Mouse (Mus musculus): ENCODE data around the gene Sec14l3. TPM values are rescaled to one million over a fixed set of nuclear protein-coding genes. Genes with fewer than 3 reads are reported as not detected.
A peak's percentile ranks its signal among the peaks of the same experiment; 100 is the strongest.
"Not testable (repeated sequence)": the region's sequence is repeated elsewhere in the genome, so short reads cannot be mapped to it uniquely, and the experiment has no call there.

Gene Sec14l3
- total RNA-seq, 2 experiments from 2014 or later: 2.0 to 2.1 TPM

DNA sequence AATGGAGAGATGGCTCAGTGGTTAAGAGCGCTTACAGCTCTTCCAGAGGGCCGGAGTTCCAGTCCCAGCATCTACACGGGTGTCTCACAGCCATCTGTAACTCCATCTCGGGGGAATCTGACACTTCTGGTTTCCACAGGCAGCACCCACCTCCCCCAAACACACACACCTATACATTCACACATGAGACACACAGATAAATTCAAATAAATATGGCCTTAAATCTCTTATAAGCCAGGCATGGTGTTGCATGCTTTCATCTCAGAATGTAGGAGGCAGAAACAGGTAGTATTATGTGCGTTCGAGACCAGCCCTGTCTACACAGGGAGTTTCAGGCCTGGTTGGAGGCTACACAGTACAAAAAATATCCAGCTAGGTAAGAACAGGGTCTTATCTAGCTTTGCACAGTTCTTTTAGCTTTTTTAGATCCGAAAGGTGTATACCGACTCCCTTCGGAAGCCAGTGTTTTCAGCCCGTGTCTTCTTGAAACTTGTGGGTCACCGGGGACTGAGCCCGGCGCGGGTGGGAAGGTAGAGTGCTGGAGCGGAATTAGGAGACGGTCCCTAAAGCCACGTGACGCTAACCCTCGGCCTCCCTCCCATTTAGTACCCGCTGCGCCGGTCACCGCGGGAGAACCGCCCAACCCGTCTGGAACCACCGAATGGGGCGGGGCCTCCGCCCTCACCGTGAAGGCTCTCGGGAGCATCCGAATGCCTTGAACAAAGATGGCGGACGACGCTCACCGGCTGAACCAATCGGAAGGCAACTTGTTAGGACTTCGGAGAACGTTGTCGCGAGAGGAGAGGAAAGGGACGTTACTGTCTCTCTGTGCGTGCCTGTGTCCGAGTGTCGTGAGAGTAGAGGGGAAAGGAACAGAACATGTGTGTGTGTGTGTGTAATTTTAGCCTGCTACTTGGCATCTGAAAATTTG lies 31.7 kb downstream of the Sec14l3 start:
- DNase-seq (ENCODE audit: low spot score in 2 of 2): peak; percentile 98
- intact Hi-C loops (cut with DNase I): no loop called here

DNA sequence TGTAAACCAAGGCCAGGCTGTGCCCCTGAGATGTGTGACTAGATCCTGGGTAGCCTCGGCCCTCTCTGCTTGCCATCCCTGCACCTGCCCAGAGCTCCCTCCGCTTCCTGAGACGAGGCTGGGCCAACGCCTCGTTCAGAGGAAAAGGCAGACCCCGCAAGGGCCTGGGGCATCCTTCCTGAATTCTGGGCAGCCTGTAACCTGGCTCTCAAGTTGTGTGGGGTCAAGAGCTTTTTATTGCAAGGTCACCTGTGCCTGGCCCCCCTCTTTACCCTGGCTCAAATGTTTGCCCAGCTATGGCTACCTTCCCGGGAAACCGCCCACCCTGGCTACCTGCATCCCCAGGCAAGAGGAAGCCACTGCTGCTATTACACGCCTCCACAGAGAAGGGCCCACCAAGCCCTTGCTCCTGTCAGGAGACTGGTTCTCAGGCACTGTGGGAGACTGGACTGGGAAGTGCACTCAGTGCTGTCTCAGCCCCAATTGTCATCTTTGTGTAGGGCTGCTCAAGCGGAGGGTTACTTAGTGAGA lies 32.5 kb downstream of the Sec14l3 start:
- intact Hi-C loops (cut with DNase I): no loop called here
- no peak for DNase-seq (ENCODE audit: low spot score in 2 of 2)

DNA sequence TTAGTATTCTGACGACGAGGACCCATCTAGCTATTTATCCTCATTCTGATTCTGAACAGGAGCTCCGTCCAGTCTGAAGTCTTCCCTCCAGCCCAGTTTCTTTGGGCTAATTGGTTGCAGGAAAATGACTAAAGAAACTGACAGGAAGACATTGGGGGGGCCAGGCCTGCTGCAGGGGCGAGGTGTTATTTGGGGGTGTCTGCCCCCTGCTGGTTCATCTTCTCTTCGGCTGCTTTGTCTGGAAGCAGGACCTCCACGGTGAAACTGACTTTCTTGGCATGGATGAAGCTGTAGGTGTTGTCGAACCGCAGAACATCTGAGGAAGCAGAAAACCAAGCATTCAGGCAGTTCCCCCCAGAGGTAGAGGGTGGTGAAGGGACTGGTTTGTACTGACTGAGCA lies 33.5 kb downstream of the Sec14l3 start:
- intact Hi-C loops (cut with DNase I): no loop called here
- no peak for DNase-seq (ENCODE audit: low spot score in 2 of 2)

DNA sequence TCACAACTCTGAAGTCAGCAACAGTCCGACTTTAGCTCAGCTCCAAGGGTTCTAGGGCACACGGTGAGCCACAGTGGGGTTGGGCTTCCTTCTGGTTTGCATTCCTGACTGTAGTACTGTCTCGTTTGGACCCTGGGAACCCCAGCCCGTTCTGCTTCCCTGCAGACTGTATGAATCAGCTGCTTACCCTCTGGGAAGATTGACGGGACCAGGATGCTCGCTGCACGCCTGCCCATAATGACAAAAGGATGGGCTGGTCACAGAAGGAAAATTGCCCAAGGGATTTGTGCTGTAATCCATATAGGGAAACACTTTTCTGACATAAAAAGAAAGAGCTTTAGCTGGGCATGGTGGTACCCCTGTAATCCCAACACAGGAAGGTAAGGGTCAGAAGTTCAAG lies 34.2 kb downstream of the Sec14l3 start:
- DNase-seq (ENCODE audit: low spot score in 2 of 2): no peak
- intact Hi-C loops (cut with DNase I): no loop called here

DNA sequence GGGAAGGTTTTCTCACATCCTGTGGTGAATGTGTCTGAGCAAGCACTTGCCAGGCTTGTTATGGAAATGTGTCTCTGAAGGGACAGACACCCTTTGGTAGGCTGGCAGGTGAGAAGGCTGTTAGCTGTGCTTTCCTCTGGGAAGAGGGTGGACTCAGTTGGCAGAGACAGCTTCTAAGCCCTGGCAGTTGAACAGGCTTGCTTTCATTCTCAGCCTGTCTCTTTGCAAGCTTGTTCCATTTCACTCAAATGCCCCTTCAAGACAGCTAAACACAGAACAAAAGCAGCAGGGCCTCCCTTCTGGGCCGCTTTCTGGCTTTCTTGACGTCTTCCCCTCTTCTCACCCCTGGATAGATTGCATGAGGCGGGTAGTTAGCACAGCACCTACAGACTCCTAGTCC lies 34.8 kb downstream of the Sec14l3 start:
- DNase-seq (ENCODE audit: low spot score in 2 of 2): peak in 1 of 2 experiments; percentile 66

DNA sequence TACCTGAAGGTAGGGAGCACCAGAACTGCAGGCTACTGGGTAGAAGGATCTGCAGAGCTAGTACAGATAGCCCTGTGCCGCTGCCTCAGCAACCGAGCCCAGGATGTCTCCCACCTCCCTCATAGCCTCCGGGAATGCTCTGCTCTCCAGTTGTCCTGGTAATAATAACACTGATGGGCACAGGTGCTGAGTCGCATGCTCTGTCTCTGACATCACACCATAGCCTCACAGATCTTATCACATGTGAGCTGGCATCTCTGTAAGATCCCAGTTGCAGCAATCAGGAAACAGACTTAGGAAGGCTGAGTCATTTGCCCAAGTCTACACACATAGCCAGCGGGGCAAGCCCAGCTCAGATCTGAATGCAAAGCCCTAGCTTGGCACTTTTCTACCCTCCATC lies 37.2 kb downstream of the Sec14l3 start:
- intact Hi-C loops (cut with DNase I): no loop called here
- no peak for DNase-seq (ENCODE audit: low spot score in 2 of 2)

More for the DNA sequence above, 34.8 kb downstream of the Sec14l3 start:
- intact Hi-C loops (cut with DNase I): no loop called here

DNA sequence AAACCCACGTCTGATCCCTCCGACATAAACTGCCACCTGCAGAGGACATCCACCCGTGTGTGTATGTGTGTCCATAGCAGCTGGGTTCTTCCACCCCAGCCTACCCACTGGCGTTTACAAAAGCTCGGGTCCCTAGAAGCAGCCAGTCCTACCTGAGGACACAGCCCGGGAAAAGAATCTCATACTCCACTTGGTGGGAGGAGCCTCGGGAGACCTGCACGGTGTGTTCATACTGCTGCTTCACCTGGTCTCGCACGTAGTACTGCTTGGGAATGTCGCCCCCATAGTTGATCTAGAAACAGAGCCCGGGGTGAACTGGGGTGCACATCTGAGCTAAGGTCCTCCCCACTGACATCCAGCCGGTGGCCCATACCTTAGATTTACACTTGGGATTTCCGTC lies 38.9 kb downstream of the Sec14l3 start:
- intact Hi-C loops (cut with DNase I): no loop called here
- no peak for DNase-seq (ENCODE audit: low spot score in 2 of 2)

DNA sequence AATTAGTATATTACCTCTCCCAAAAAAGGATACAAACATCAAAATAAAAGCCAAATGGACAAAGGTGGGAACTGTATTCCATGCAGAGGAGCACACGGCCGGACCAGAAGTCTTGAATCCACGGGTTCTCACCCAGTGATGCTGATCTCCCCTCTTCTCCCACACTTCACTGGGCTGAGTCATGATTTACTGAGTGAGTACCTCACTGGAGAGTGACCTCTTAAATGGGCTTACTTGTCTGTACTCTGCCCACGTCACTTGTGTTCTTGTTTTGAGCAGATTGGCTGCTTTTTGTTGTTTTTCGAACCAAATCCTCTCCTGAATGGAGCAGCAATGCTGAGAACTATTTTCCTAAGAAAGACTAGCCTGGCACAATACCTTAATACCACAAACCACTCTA lies 40.3 kb downstream of the Sec14l3 start:
- intact Hi-C loops (cut with DNase I): no loop called here
- DNase-seq (ENCODE audit: low spot score in 2 of 2): no peak

DNA sequence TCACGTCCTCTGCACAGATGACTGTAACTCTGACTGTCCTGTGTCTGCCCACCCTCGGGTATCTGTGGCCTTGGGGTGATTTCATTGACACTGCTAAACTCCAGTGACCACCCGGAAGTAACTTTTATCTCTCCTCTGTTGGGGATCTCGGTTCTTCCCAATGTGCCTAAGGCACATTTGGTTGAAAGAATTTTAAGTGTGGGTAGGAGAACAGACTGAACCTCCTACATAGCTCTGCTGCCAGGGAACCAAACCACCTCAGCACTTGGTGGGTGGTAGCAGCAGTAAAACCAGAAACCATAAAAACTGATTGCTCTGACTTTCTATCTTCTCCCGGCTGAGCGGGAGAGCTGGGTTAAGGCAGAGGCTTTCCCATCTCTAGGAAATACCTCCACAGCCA lies 40.8 kb downstream of the Sec14l3 start:
- intact Hi-C loops (cut with DNase I): no loop called here
- DNase-seq (ENCODE audit: low spot score in 2 of 2): peak in 1 of 2 experiments; percentile 61

DNA sequence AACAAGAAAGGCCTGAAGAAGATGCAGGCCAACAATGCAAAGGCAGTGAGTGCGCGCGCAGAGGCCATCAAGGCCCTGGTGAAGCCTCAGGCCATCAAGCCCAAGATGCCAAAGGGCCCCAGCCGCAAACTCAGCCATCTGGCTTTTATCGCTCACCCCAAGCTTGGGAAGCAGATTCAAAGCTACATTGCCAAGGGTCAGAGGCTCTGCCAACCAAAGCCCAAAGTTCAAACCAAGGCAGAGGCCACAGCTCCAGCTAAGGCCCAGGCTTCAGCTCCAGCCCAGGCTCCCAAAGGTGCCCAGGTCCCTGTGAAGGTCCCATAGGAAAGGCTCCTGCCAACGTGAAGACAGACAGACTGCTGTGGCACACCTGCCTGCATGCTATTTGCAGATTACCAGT lies 43.3 kb downstream of the Sec14l3 start:
- intact Hi-C loops (cut with DNase I); DNase-seq (ENCODE audit: low spot score in 2 of 2): not testable (repeated sequence)

DNA sequence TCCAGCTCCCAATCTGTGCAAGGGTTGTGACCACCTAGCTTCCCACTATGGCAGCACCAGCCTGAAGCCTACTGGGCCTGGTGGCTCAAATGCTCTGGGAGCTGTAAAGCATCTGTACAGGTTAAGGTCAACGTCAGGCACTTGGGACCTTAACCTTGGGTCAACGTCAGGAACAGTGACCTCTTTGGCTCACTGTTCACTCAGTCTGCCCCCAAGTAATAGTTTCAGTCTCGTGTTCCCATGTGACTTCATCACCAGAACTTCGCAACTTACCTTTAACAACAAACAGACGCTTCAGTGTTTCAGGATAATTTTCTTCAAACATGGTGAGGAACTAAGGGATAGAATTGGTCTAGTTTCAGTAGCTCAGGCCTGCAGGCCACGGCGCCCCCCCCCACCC lies 44.0 kb downstream of the Sec14l3 start:
- intact Hi-C loops (cut with DNase I): no loop called here
- DNase-seq (ENCODE audit: low spot score in 2 of 2): no peak

DNA sequence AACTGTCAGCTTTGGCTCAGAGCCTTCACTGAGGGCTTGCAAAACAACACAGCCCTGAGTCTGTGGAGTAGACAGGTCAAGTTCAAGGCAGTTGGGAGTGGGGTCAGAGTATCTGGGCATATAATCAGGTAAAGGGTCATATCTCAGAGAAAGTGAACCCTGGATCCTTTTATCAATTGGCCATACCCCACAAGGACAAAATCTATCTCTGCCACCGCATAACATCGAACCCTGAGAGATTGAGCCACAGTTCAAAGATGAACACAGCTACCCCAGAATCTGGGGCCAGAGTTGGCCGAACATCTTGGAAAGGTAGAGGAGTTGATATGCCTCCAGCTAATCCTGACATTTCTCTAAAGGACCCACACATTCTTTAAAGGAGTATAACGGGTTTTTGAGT lies 47.4 kb downstream of the Sec14l3 start:
- intact Hi-C loops (cut with DNase I): no loop called here

DNA sequence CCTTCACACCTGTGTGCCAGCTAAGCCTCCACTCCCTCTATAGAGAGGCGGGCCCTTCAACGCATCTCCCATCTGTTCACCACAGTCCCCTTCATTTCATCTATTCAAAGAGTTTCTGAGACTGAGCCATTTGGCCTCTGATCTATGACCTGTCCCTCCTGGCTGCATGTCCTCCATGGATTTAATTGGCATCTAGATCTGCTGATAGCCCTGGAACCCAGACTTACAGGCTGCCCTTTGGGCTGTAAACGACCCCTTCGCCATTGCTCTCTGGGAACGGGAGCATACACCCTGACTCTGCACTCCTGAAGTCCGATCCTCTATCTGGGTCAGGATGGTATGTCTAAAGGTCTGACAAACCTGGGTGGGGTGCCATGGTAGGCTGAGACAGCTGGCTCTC lies 48.2 kb downstream of the Sec14l3 start:
- DNase-seq (ENCODE audit: low spot score in 2 of 2): no peak
- intact Hi-C loops (cut with DNase I): no loop called here

More for the DNA sequence above, 47.4 kb downstream of the Sec14l3 start:
- no peak for DNase-seq (ENCODE audit: low spot score in 2 of 2)

DNA sequence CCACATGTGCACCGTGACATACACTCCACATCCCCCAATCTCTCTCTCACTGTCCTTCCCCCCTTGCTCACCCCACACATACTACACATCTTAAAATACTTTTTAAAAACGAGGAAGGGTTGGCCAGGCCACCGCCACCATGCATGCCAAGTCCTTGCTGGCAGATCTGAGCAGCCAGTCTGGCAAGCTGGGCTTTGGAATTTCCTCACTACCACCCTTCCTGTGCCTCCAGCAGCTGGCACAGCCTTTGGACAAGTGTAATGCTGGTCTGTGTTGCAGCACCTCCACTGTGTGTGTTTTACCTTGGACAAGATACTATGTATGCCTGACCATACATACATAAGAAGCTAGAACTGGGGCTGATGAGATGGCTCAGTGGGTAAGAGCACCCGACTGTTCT lies 48.9 kb downstream of the Sec14l3 start:
- intact Hi-C loops (cut with DNase I): no loop called here
- DNase-seq (ENCODE audit: low spot score in 2 of 2): no peak

DNA sequence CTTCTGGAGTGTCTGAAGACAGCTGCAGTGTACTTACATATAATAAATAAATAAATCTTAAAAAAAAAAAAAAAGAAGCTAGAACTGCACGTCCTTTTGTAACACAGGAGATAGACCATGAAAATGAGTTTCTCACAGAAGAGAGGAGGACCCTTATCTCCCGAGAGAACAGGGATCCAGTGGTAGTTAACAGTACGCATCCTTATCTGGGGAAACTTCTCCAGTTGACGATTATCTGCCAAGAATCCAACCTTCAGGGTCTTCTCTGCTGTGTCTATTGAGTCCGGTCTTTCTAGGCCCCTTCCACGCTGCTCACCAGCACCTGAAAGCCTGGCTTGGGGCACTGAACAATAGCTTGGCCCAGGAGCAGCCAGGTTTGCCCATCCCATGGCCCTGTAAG lies 49.3 kb downstream of the Sec14l3 start:
- intact Hi-C loops (cut with DNase I): no loop called here

DNA sequence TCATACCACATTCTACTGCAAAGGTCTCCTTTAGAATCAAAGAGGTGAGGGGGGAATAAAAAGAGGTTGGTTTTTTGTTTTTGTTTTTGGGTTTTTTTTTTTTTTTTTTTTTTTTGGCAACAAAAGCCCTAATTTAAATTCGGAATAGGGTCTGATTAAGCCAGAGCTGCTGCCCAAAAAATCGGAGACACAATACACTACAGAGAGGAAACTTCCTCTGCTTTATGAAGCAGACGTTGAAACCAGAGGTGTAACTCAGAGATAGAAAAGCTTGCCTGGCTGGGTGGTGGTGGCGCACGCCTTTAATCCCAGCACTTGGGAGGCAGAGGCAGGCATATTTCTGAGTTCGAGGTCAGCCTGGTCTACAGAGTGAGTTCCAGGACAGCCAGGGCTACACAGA lies 49.9 kb downstream of the Sec14l3 start:
- DNase-seq (ENCODE audit: low spot score in 2 of 2); intact Hi-C loops (cut with DNase I): not testable (repeated sequence)

More for the DNA sequence above, 49.3 kb downstream of the Sec14l3 start:
- no peak for DNase-seq (ENCODE audit: low spot score in 2 of 2)

DNA sequence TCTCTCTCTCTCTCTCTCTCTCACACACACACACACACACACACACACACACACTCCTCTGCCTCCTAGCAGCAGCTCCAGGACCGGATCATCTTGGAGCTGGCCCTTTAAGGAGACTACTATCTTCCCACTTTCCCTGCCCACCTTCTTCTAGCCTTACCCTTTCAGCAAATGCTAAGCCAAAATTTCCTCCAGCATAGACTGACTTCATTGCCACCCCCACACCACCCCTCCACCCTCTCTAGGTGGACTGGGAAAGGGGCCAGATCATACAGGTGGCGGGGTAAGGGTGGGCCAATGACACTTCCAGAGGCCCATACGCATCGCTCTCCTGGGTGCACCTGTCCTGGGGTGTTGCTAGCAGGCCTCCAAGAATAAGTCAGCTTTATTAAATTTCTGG lies 50.8 kb downstream of the Sec14l3 start:
- DNase-seq (ENCODE audit: low spot score in 2 of 2): no peak
- intact Hi-C loops (cut with DNase I): no loop called here

DNA sequence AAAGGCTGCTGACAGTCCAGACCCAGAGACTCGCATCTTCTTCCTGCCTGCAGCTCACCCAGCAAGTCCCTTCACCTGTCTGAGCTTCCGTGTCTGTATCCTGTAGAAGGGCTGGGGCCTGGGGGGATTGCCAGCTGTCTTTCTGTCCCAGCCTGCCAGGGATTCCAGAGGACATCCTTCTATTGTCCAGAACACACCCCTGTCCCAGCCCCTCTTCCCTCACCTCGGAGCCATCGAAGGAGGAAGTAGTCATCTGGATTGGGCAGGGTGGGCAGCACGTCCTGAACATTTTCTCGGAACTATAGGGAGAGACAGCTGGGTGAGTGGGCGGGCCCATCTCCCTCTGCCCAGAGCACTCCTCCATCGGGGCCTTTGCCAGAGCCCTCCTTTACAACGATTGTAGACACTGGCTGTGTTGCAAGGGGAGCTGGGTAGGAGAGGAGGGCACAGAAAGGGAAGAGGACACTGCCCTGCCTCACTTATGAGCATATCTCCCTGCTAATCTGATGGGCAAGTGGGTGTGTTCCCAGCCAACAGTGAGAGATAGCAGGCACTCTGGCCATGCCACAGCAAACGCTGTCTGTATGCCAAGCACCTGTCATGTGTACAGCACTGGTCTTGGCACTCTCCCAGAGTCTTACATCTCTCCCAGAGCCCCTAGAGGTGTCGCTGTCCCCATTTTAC lies 52.0 kb downstream of the Sec14l3 start:
- DNase-seq (ENCODE audit: low spot score in 2 of 2): peak in 1 of 2 experiments; percentile 69
- intact Hi-C loops (cut with DNase I): no loop called here

DNA sequence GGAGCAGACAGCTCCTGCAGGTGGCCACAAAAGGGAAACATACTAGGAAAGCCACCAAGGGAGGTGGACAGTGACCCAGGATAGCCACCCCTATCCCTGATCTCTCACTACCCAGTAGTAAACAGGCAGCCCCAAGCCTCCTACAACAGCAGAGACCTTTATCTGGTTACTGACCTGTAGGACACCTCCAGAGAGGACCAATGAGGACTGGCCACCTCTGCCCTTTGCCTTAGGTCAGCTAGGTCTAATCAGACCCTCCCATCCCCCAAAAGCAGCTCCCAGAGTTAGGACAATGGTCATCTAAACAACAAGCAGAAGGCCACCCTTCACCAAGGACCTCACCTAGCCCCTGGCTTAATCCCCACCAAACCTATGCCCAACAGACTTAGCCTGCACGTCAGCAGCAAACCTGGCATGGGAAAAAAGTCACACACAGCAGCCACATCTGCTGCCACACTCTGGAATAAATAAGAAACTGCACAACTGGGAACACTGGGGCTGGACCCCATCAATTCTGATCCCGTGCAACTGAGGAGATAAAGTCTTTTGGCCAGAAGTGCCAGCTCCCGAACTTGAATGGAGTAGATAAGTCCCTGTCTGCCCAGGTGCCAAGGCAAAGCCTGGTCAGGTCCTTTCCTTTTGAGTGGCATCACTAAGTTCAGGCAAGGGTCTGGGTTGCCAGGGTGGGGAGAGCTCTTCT lies 52.9 kb downstream of the Sec14l3 start:
- intact Hi-C loops (cut with DNase I): loop anchor here (2.0 kb wide), 1 partner anchor 23 kb away; the partner anchor contains the start of gene Mtfp1
- DNase-seq (ENCODE audit: low spot score in 2 of 2): no peak
